Mouse (Mus musculus): ENCODE results near the gene Atm. TPM values are rescaled to one million over a fixed set of nuclear protein-coding genes. Genes with fewer than 3 reads are reported as not detected.

Atm gene
- total RNA-seq (2014; fragmentation: Nextera tagmentation) (39.4 and 41.7 TPM in 2 replicates), total RNA-seq (2017) (48.3 and 66.9 TPM in 2 replicates)

- ATAC-seq (replicated peaks; ENCODE audit: low FRiP score, low TSS enrichment, poor library complexity, severe bottlenecking) = peak; percentile 97
Observed at GRCm38 (mm10) chr9:53536558-53537320, at the start of gene Atm, which contains the start of gene Npat. Gene Atm, minus strand, starts transcription at chr9:53536740. Gene Npat, plus strand, starts transcription at chr9:53537047.

DNA sequence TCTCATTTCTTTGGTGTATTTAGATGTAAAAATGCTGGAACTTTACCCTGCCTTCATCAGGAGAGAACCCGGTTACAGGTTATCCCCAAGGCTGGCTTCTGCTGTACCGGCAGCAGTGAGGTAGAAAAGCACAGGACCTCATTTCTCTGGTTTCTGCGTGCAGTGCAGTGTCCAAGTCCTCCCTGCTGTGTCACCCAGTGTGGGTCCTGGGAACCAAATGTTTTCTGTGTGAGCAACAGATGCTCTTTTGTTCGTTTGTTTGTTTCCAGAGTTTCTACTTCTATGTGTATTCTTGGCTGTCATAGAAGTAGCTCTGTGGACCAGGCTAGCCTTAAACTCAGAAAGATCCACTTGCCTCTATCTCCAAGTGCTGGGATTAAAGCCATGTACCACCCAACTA, 45.3 kb upstream of the Atm start:
- ATAC-seq (replicated peaks; ENCODE audit: low FRiP score, low TSS enrichment, poor library complexity, severe bottlenecking) = no peak

DNA sequence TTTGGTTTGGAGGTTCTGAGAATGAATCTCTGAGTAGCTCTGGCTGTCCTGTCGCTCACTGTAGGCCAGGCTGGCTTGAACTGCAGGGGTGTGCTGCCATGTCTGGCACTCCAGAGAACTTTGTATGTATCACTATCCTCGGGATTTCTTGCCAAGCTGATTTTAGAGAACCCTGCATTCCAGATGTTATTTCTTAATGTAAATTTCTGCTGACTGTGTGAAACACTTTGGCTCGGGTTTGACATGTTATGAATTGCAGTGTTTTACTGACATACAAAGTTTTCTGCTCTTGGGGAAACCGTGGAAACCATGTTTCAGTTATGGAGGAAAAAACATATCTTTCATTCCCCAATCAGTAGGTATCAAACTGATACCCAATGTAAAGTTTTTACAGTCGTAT, 39.2 kb upstream of the Atm start:
- ATAC-seq (replicated peaks; ENCODE audit: low FRiP score, low TSS enrichment, poor library complexity, severe bottlenecking) = no peak

DNA sequence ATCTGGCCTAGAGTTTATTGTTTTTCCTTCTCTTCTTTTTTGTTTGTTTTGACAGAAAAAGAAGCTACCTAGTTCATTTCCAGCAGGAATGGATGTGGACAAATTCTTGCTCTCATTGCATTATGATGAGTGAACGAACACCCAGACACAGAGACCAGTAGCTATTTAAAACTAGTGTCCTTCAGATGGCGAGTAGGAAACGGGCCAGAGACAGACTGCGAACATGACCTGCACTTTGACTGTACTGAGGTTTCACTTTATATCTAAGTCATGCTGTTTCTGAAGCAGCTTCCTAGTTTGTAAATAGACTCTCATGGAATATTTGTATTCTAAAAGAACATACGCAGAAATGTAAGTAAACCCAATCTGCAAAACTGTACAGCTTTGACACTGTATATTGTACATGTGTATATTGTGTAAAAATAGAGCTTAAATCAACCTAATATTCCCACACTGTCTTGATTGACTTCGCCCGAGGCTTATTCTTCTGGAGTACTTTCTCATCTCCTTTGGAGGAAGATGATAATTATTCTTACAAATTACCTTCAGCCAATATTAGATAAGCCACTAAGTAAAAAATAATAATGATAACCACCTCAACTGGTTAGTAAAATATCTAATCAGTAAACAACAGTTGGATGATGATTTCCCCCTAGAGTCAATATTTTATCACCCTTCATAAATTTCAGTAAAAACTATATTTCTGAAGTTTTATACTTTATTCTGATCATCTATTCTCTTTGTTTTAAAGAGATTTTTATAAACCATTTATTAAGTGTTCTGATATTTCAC, 36.2 kb upstream of the Atm start:
- ATAC-seq (replicated peaks; ENCODE audit: low FRiP score, low TSS enrichment, poor library complexity, severe bottlenecking) = no peak

DNA sequence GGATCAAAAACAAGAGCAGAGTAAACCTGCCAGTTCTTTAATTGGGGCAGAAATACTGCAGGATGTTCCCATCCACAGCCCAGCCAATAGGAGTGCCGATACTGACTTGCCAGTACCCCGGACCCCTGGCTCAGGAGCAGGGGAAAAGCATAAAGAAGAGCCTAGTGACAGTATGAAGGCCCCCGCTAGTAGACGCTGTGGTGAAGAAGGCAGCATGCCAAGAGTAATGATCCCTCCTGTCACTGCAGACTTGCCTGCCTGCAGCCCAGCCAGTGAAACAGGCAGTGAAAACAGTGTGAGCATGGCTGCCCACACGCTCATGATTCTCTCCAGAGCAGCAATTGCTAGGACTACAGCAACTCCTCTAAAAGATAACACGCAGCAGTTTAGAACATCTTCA, 34.1 kb upstream of the Atm start:
- no peak; the same call in 1 of the 2 replicates for ATAC-seq (replicated peaks; ENCODE audit: low FRiP score, low TSS enrichment, poor library complexity, severe bottlenecking)

DNA sequence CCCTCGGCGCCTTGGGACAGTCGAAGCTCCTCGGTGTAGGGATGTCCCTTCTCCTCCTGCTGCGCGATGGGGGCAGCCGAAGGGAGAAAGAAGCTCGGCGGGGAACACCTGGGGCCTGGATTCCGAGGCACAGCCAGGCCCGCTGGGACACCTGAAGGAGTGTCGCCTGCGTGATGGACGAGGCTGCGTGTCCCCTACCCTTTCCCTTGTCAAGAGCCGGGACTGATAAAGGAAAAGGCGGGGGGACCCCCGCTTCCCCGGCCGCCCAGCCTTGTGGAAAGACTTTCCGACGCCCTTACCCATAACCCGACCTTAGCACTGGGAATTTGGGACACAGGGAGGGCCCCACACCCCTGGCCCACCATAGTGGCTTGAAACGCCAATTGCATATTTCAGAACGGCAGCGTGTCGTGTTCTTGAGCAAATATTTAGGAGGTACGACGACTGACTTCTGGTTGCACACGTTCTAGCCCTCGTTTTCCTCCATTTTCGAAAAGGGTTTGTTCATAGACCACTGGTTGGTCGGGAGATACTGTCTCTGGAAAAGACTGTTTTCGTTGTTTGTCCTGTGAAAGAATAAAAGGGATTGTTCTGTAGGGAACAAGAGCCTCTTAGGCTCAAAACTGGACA, 911 bp upstream of the Atm start:
- ATAC-seq (replicated peaks; ENCODE audit: low FRiP score, low TSS enrichment, poor library complexity, severe bottlenecking) = peak; percentile 11

DNA sequence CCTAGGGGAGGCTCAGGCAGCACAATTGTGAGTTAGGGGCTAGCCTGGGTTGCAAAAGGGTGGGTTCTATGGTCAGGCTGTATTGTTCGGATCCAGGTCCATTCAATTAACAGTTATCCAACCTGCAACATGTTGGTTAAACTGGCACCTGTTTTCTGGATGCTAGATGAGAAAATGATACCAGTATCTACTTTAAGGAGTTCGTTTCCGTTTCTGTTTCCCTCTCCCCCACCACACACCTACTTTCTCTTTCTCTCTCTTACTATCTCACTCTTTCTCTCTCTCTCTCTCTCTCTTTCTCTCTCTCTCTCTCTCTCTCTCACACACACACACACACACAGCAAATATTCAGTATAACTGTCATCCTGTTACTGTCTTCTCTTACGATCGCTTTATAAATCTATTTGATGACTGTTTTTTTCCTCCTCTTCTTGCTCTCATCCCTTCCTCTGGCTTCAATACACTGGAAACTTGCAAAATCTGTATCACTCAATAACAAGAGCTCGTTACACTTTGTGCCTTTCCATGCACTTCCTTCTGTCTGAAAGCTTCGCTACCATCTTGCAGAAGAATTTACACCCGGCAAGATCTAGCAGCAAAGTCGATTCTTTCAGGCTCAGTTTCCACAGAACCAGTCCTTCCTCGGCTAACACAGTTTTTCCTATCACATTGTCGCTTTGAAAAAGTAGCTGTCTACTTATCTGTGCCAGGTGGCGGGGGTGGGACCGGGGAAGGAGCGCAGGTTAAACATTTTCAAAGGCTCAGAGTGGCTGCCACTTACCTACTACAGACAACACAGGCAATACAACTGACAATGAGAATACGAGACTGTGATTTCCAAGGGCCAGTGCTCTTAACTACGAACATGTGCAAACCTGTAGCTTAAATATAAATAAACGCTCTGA, 872 bp downstream of the Atm start:
- peak; percentile 30; the same call in 1 of the 2 replicates for ATAC-seq (replicated peaks; ENCODE audit: low FRiP score, low TSS enrichment, poor library complexity, severe bottlenecking)

GRCm38 (mm10) chr9:53517373-53518009, 19.0 kb downstream of the Atm start:
- no peak for ATAC-seq (replicated peaks; ENCODE audit: low FRiP score, low TSS enrichment, poor library complexity, severe bottlenecking)

DNA sequence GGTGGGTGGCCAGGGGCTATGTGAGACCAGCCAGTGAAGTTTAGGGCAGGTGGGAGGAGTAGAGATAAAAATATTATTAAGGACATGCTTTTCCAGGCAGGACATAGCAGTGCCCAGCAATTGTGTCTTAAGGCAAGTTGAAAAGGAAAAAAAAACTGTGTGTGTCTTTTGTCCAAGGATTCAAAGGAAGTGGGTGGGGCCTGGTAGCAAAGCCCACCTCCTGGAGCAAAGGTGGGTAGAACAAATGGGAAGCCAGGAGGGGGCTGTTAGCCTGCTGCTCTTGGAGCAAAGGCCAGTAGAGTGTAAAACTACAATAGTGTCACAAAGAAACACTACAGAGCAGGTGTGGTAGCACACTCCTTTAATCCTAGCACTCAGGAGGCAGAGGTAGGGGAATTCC, 22.4 kb downstream of the Atm start:
- ATAC-seq (replicated peaks; ENCODE audit: low FRiP score, low TSS enrichment, poor library complexity, severe bottlenecking) = no peak

DNA sequence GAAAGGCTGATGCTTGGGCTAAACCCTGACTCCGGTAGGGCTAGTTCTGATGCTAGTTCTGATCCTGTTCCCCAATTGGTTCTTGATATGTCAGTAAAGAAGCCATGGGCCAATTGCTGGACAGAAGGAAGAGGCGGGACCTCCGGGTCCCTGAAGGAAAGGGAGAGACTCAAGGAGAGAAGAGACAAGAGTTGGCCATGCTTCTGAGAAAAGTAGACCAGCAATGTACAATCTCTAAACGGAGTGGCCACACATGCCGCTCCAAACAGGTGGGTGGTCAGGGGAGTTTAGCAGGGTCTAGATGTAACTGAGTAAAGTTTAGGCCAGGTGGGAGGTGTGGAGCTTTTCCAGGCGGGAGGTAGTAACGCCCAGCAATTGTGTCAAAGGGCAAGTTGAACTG, 28.5 kb downstream of the Atm start:
- ATAC-seq (replicated peaks; ENCODE audit: low FRiP score, low TSS enrichment, poor library complexity, severe bottlenecking) = no peak

- ATAC-seq (replicated peaks; ENCODE audit: low FRiP score, low TSS enrichment, poor library complexity, severe bottlenecking) = no peak
Observed at GRCm38 (mm10) chr9:53485886-53486285, 50.7 kb downstream of the Atm start.

DNA sequence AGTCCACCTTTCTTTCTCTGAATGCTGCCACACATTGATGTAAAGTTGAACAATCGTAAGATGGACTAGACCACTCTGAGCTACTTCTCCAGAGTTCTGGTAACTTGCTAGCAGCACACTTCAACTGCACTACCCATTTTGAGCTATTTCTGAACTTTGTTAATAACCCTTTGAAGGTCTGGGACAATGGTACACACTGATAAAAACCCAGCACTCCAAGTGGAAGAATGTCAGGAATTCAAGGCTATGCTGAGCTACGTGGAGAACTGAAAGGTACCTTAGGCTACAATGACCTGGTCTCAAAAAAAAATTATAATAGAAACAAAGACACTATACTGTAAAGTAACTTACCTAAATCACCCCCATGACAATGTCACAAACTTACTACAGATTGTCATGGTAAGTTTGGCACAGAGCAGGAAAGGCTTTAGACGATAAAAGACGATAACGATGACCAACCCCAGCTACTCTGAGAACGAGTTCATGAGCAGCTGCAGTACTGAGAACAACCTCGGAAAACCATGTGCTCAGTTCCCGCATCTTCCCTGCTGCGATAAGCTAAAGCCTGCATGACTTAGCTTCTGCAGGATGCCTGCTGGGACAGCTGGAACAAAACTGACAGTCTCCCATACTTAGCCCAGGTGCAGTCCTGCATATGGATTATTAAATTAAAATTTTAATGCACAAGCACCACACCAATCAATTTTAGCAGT, 63.6 kb downstream of the Atm start:
- ATAC-seq (replicated peaks; ENCODE audit: low FRiP score, low TSS enrichment, poor library complexity, severe bottlenecking) = no peak

DNA sequence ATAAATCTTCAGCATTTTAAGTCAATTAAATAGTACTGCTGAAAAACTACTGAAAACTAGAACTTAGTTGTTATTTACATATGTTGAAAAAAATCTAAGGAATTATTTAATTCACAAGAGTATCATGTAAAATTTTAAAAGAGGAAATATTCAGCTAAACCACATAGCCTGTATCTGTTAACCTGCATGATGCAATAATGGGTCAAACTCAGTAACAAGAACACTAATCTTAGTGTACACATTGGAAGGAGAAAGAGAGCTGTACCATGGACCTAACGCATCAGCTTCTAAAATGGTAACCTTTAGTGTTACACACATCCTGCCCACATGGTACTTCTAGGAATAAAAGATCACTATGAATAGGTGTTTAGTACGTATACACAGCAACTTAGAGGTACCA, 84.5 kb downstream of the Atm start:
- ATAC-seq (replicated peaks; ENCODE audit: low FRiP score, low TSS enrichment, poor library complexity, severe bottlenecking) = no peak

DNA sequence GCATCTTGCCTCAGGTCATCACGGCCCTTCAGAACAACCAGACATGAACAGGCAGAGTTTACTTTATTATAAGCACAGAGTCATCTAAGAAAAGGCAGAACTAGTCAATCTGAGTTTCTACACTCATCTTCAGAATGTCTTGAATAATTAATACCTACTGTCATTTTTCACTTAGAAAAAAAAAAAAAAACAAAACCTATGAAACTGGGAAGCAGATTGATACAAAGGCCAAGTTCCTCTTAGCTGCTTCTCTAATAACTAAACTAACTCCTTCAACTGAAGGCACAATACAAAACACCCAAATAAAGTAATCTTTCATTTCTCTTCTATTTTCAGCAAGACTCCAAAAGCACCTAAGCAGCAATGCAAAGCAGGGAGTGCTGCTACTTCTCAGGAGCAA, 85.9 kb downstream of the Atm start:
- no peak for ATAC-seq (replicated peaks; ENCODE audit: low FRiP score, low TSS enrichment, poor library complexity, severe bottlenecking)

- ATAC-seq (replicated peaks; ENCODE audit: low FRiP score, low TSS enrichment, poor library complexity, severe bottlenecking) = no peak
Observed at GRCm38 (mm10) chr9:53435830-53436570, 100.5 kb downstream of the Atm start.

DNA sequence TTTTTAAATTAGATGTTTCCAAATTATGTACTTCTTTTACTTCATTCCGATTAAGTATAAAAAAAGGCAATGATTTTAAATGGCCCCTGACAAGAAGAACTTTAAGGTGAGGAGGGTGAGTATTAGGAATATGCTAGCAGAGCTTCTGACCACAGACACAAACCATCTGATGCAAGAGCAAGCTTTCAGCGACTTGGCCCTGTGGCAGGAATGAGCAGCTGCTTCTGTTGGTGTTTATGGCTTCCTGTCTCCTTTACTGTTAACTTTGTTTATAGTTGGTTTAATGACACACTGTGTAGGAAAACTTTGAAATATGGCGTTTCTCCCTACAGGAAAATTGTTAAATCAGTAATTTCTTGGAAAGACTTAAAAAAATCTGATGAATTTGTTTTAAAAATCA, 108.9 kb downstream of the Atm start:
- no peak for ATAC-seq (replicated peaks; ENCODE audit: low FRiP score, low TSS enrichment, poor library complexity, severe bottlenecking)

DNA sequence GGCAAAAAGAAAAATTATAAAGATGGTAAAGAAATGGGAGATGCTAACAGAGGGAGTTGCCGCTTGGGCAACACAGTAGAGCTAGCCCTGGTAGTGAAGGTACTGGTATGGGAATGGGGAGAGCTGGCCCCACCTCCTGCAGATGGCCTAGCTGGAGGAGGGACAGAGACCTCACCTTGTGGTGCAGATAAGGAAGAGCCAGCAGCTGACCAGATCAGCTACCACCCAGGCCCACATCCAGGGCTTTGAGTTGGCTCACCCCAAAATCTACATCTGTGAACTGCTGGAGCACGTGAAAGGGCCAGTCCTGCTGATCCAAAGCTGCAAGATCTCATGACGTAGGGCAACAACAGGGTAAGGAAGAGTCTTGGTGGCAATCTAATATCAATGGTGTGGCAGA, 109.8 kb downstream of the Atm start:
- peak; percentile 40; the same call in 1 of the 2 replicates for ATAC-seq (replicated peaks; ENCODE audit: low FRiP score, low TSS enrichment, poor library complexity, severe bottlenecking)
